ENCODE assay signal across 9 mouse cellular contexts in the genomic region with DNA sequence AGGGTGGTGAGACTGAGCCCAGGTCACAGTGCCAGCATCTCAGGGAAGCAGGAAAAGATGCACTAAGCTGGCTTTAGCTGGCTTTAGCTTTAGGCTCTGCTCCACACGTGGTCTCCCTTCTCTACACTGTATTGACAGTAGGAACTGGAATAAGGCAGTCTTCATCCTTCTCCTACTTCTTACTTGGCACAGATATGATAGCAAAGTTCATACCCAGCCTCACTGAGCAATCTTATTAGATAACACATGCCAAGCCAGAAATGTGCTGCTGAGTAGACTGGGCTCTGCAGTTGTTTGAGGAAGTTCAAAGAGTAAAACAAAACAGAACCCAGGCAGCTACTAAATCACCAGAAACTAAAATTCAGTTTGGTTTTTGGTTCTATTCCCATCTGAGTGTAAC. TPM values are rescaled to one million over a fixed set of nuclear protein-coding genes. Genes with fewer than 3 reads are reported as not detected.
DNase-seq lines count a peak whose midpoint lies in the region; ATAC-seq lines count a peak whose summit lies in the region.
"Had no signal": no experiment of that assay in that cellular context is flagged by ENCODE, and none has a peak within 500 bp of the region (broad histone marks: within the 10 kb centered on the region; RNA-seq: fewer than 3 reads in every experiment).

No protein-coding gene starts in this region.

- peak; percentile 29 for DNase-seq in kidney, adult 11 months
- no peak for DNase-seq in kidney, adult 18-20 months
- peak; percentile 22 for DNase-seq in 416B (ENCODE audit: low read depth)
- no peak for DNase-seq in liver, embryonic 13.5 days
- DNase-seq in adrenal gland, adult 18-20 months (ENCODE audit: low spot score in 2 of 2): no peak
- DNase-seq in testis, postnatal 14 days (ENCODE audit: low spot score): no peak
- no peak for DNase-seq in frontal cortex, postnatal 14 days (ENCODE audit: low spot score in 2 of 2)

- H3K4me1 ChIP-seq in embryonic facial prominence, embryonic 13.5 days: peaks cover 54% of the 10 kb centered on the region
- peaks cover 56% of the 10 kb centered on the region for H3K4me1 ChIP-seq in liver, embryonic 13.5 days (replicated peaks)

- H3K9ac ChIP-seq in embryonic facial prominence, embryonic 13.5 days: no peak overlapping the region
- H3K9ac ChIP-seq in liver, embryonic 13.5 days: no peak overlapping the region

- peak overlapping the region; percentile 45 for H3K4me2 ChIP-seq in embryonic facial prominence, embryonic 13.5 days
- H3K4me2 ChIP-seq in liver, embryonic 13.5 days: no peak overlapping the region

- H3K27me3 ChIP-seq in embryonic facial prominence, embryonic 13.5 days: no peaks in the 10 kb centered on the region
- no peaks in the 10 kb centered on the region for H3K27me3 ChIP-seq in liver, embryonic 13.5 days

- peak; percentile 29 for ATAC-seq in embryonic facial prominence, embryonic 13.5 days (ENCODE audit: insufficient number of reproducible peaks, insufficient read depth, low FRiP score, low TSS enrichment, low read depth)
- ATAC-seq in liver, embryonic 13.5 days (ENCODE audit: low read depth): no peak

- H3K9me3 ChIP-seq in embryonic facial prominence, embryonic 13.5 days: no peaks in the 10 kb centered on the region
- no peaks in the 10 kb centered on the region for H3K9me3 ChIP-seq in liver, embryonic 13.5 days (replicated peaks)

- peak overlapping the region; percentile 55 for H3K27ac ChIP-seq in embryonic facial prominence, embryonic 13.5 days
- peak overlapping the region; percentile 56; the same call in 1 of the 2 replicates for H3K27ac ChIP-seq in liver, embryonic 13.5 days

- H3K36me3 ChIP-seq in embryonic facial prominence, embryonic 13.5 days: peaks cover 18% of the 10 kb centered on the region
- H3K36me3 ChIP-seq in liver, embryonic 13.5 days: peaks cover 28% of the 10 kb centered on the region

- WGBS in embryonic facial prominence, embryonic 13.5 days: 7% methylated on average over 1 of the region's 1 CpGs
- 22% methylated on average over 1 of the region's 1 CpGs for WGBS in liver, embryonic 13.5 days (ENCODE audit: insufficient replicate concordance)

- no peak overlapping the region for H3K4me3 ChIP-seq in embryonic facial prominence, embryonic 13.5 days
- no peak overlapping the region for H3K4me3 ChIP-seq in liver, embryonic 13.5 days (replicated peaks)
- H3K4me3 ChIP-seq: erythroblast, embryonic 14.5 days had no signal

RNA-seq across cellular contexts. Expression of gene Aagab, which starts 11.1 kb away (rescaled TPM):
- 28.0 and 28.9 TPM in 2 replicates for polyA plus RNA-seq in embryonic facial prominence, embryonic 13.5 days (2015; fragmentation: Nextera tagmentation; extraction: Ambion mirVana)
- polyA plus RNA-seq in liver, embryonic 13.5 days (2015; fragmentation: Nextera tagmentation; extraction: Ambion mirVana): 17.2 and 23.6 TPM in 2 replicates
- total RNA-seq in adrenal gland, adult 18-20 months (2021): 10 to 100 TPM; 26.4 to 28.8 TPM

RNA-seq across cellular contexts. Expression of gene Iqch, which starts 11.3 kb away (rescaled TPM):
- 0.10 TPM in 1 of 2 replicates, not detected in the other for polyA plus RNA-seq in embryonic facial prominence, embryonic 13.5 days (2015; fragmentation: Nextera tagmentation; extraction: Ambion mirVana)
- polyA plus RNA-seq in liver, embryonic 13.5 days (2015; fragmentation: Nextera tagmentation; extraction: Ambion mirVana): not detected in 2 replicates
- not detected for total RNA-seq in adrenal gland, adult 18-20 months (2021)
- polyA plus RNA-seq: erythroblast, embryonic 14.5 days had no signal

Comparison
In these comparisons a context has a peak if more than half of its experiments do, and no peak if none do; other contexts are left out.
1. DNase-seq: peak in kidney, adult 11 months (single experiment) and 416B (single experiment); none in kidney, adult 18-20 months (single experiment), liver, embryonic 13.5 days (single experiment), adrenal gland, adult 18-20 months (0 of 2), testis, postnatal 14 days (single experiment) and frontal cortex, postnatal 14 days (0 of 2).